Mouse (Mus musculus): ENCODE results near the gene Gm14440.
"Not testable (repeated sequence)": the region's sequence is repeated elsewhere in the genome, so short reads cannot be mapped to it uniquely, and the experiment has no call there.

The Gm14440 gene

DNA sequence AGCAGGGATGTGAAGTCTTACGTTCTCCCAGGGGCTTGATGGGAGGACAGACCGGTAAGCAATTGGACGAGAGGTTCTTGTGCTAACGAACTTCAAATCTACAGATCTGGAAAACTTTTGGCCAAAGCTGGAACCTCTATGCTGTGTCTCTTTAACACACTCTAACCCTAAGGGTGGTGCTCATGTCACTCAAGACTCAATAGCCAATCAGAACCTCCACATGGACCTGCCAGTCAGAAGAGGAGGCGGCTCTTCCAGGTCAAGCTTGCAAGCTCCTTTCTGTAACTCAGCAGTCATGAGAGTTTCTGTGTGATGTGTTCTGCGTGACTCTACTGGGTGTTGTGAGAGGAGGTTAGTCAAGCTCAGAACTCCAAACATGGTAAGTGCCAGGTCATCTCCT lies at the start of gene Gm14440:
Gene Gm14440, plus strand, starts transcription at position 301 of the 400 bp plus-strand sequence.
- not testable (repeated sequence) for DNase-seq (ENCODE audit: low spot score)

Measured in MN1 (cell line).